Mouse (Mus musculus) bone marrow, adult 2 months (tissue): ENCODE measurements at regions not wholly inside any gene's neighbourhood (a gene's known extent, or its start where the extent isn't known, plus 50 kb on each side); places are given as distances from the start of the nearest gene placed in this dataset.

ENCODE experiments used
- CTCF ChIP-seq: fragments of 200-500 bp; IDR thresholded peaks from 2 replicates; pipeline ENCODE4 v1.5.1; 2011; ENCODE audit warnings: low read length, control low read depth; ENCODE audit not compliant: control insufficient read depth, insufficient read depth
- POLR2A ChIP-seq: fragments of 200-500 bp; IDR thresholded peaks from 2 replicates; pipeline ENCODE4 v1.6.1; 2011; ENCODE audit warnings: low read depth, mild to moderate bottlenecking, control low read depth, low read length, borderline replicate concordance; ENCODE audit not compliant: control insufficient read depth

GRCm38 (mm10) chr4:95105926-95106622, 54.1 kb upstream of the Jun start:
- TF ChIP-seq CTCF: no peak
- no peak for TF ChIP-seq POLR2A
